Mouse (Mus musculus): Measurements from ENCODE around the gene Dusp2. TPM values are rescaled to one million over a fixed set of nuclear protein-coding genes. Genes with fewer than 3 reads are reported as not detected.
A peak's percentile ranks its signal among the peaks of the same experiment; 100 is the strongest.

Gene Dusp2
- polyA plus RNA-seq, 1 experiment from 2014 or later, result 4.4 TPM

DNA sequence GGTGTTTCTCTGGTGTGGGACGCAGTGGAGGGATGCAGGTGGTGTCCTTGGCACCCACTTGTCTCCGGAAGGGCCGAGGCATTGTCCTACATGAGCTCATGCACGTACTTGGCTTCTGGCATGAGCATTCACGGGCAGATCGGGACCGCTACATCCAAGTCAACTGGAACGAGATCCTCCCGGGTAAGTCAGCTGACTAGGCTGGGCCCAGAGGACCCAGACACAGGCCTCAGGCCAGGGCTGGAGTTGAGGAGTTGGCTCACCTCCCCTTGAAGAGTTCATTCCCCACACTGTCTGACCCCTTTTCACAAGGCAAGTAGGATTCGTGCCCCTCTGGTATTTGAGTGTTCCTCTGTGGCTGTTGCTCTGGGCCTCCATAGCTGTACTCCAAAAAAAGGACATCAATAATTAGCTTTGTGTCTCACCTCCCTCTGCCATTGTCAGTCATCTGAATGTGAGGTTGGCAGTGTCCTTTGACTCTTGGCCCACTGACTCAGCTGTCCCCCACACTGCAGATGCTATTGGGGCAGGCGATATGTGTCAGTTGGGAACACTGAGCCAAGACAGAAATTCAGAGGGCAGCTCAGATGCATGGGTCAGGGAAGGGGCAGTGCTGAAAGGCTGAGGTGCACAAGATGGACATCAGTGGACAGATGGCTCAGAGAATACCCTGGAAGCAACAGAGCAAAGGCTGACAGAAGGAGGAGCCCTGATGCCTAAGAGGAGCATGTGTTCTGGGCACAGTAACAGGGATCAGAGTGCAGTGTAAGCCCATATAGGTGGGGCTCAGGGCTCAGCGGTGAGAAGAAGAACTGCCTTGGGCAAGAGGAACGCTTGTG lies 11.4 kb downstream of the Dusp2 start:
- ATAC-seq, result no peak
- Histone ChIP-seq H3K4me1 (replicated peaks; ENCODE audit: control insufficient read depth, insufficient read depth, low read length) (no peaks in the 10 kb centered on the region), H3K4me2 (replicated peaks; ENCODE audit: low read depth) (no peak overlapping the region), H3K9me3 (ENCODE audit: control insufficient read depth) (no peaks in the 10 kb centered on the region), H3K4me3 (ENCODE audit: low read depth, low read length) (no peak overlapping the region), H3K36me3 (ENCODE audit: control insufficient read depth, insufficient read depth) (no peaks in the 10 kb centered on the region), H3K27ac (ENCODE audit: low read depth, low read length) (no peak overlapping the region), H3K27me3 (replicated peaks; ENCODE audit: control insufficient read depth, insufficient read depth, low read length) (no peaks in the 10 kb centered on the region), H3K9ac (ENCODE audit: low read depth, low read length) (no peak overlapping the region)
- 71% methylated on average over 13 of the region's 13 CpGs for WGBS
- TF ChIP-seq CTCF (IDR thresholded peaks at IDR 0.05; ENCODE audit: low read depth), result no peak

DNA sequence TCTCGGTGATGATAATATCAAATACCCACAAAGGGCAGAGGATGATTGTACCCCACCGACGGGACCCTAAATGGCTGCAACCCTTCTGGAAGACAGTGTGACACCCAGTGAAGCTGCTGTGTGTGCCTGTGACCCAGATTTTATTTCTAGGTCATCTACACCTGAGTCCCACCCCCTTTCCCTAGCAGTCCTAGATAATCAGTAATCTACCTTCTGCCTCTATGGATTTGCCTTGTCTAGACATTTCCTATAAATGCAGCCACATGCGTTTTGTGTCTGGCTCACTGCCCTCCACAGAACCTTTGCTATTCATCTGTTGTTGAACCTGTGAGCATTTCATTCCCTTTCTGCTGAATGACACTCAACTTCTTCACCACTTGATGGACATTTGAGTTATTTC lies 17.9 kb downstream of the Dusp2 start:
- Histone ChIP-seq H3K9ac (ENCODE audit: low read depth, low read length) (no peak overlapping the region), H3K4me1 (replicated peaks; ENCODE audit: control insufficient read depth, insufficient read depth, low read length) (no peaks in the 10 kb centered on the region), H3K27me3 (replicated peaks; ENCODE audit: control insufficient read depth, insufficient read depth, low read length) (0 out of 2 replicates have a peak, but pooled peaks cover 4% of the 10 kb centered on the region), H3K4me2 (replicated peaks; ENCODE audit: low read depth) (no peak overlapping the region), H3K4me3 (ENCODE audit: low read depth, low read length) (no peak overlapping the region), H3K27ac (ENCODE audit: low read depth, low read length) (no peak overlapping the region), H3K36me3 (ENCODE audit: control insufficient read depth, insufficient read depth) (no peaks in the 10 kb centered on the region), H3K9me3 (ENCODE audit: control insufficient read depth) (no peaks in the 10 kb centered on the region)
- no peak for ATAC-seq
- TF ChIP-seq CTCF (IDR thresholded peaks at IDR 0.05; ENCODE audit: low read depth), result no peak
- 79% methylated on average over 4 of the region's 4 CpGs for WGBS

- Histone ChIP-seq H3K9me3 (ENCODE audit: control insufficient read depth) (no peaks in the 10 kb centered on the region), H3K4me3 (ENCODE audit: low read depth, low read length) (peak within 1 kb of the TSS; percentile 44), H3K4me2 (replicated peaks; ENCODE audit: low read depth) (peak within 1 kb of the TSS; percentile 73), H3K4me1 (replicated peaks; ENCODE audit: control insufficient read depth, insufficient read depth, low read length) (no peaks in the 10 kb centered on the region), H3K9ac (ENCODE audit: low read depth, low read length) (no peak within 1 kb of the TSS), H3K27me3 (replicated peaks; ENCODE audit: control insufficient read depth, insufficient read depth, low read length) (peaks cover 54% of the 10 kb centered on the region), H3K27ac (ENCODE audit: low read depth, low read length) (no peak within 1 kb of the TSS), H3K36me3 (ENCODE audit: control insufficient read depth, insufficient read depth) (no peaks in the 10 kb centered on the region)
- ATAC-seq, result peak; percentile 67
- TF ChIP-seq CTCF (IDR thresholded peaks at IDR 0.05; ENCODE audit: low read depth), result peak; percentile 92
- under 1% methylated on average over 49 of the region's 49 CpGs for whole genome bisulfite sequencing
These were observed 26.7 kb downstream of the Dusp2 start, which contains the start of gene Adra2b for GRCm38 (mm10) chr2:127362459-127363281. TSS of gene Adra2b (plus strand) at chr2:127363208.

DNA sequence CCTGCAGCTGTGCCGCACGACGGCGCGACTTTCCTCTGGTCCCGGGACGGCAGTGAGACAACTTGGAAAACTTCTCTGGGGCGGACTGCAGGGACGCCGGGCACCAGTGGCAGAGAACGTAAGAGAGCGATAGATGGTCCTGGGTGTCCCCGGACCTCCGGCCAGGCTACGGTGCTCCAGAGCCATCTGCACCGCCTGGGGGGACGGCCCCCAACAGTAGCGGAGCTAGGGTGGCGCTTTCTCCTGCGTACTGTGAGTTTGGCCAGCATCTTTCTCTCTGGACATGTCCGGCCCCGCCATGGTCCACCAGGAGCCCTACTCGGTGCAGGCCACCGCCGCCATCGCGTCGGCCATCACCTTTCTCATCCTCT lies 27.3 kb downstream of the Dusp2 start:
- WGBS, result 2% methylated on average over 28 of the region's 28 CpGs
- no peaks in the 10 kb centered on the region for H3K9me3 ChIP-seq (ENCODE audit: control insufficient read depth)
- ATAC-seq, result no peak
- H3K4me3 ChIP-seq (ENCODE audit: low read depth, low read length), result peak overlapping the region; percentile 44
- H3K9ac ChIP-seq (ENCODE audit: low read depth, low read length), result no peak overlapping the region
- H3K27ac ChIP-seq (ENCODE audit: low read depth, low read length), result no peak overlapping the region
- peak overlapping the region; percentile 73 for H3K4me2 ChIP-seq (replicated peaks; ENCODE audit: low read depth)
- no peak for TF ChIP-seq CTCF (IDR thresholded peaks at IDR 0.05; ENCODE audit: low read depth)
- no peaks in the 10 kb centered on the region for H3K4me1 ChIP-seq (replicated peaks; ENCODE audit: control insufficient read depth, insufficient read depth, low read length)
- peaks cover 54% of the 10 kb centered on the region for H3K27me3 ChIP-seq (replicated peaks; ENCODE audit: control insufficient read depth, insufficient read depth, low read length)
- H3K36me3 ChIP-seq (ENCODE audit: control insufficient read depth, insufficient read depth), result no peaks in the 10 kb centered on the region

GRCm38 (mm10) chr2:127363696-127364095 lies 27.7 kb downstream of the Dusp2 start:
- peak overlapping the region; percentile 44 for H3K4me3 ChIP-seq (ENCODE audit: low read depth, low read length)
- no peak overlapping the region for H3K27ac ChIP-seq (ENCODE audit: low read depth, low read length)
- no peak for TF ChIP-seq CTCF (IDR thresholded peaks at IDR 0.05; ENCODE audit: low read depth)
- H3K4me1 ChIP-seq (replicated peaks; ENCODE audit: control insufficient read depth, insufficient read depth, low read length), result no peaks in the 10 kb centered on the region
- H3K9ac ChIP-seq (ENCODE audit: low read depth, low read length), result no peak overlapping the region
- no peak for ATAC-seq
- H3K9me3 ChIP-seq (ENCODE audit: control insufficient read depth), result no peaks in the 10 kb centered on the region
- 5% methylated on average over 20 of the region's 20 CpGs for WGBS
- H3K4me2 ChIP-seq (replicated peaks; ENCODE audit: low read depth), result peak overlapping the region; percentile 73
- H3K36me3 ChIP-seq (ENCODE audit: control insufficient read depth, insufficient read depth), result no peaks in the 10 kb centered on the region
- peaks cover 51% of the 10 kb centered on the region for H3K27me3 ChIP-seq (replicated peaks; ENCODE audit: control insufficient read depth, insufficient read depth, low read length)

GRCm38 (mm10) chr2:127364452-127364851 lies 28.5 kb downstream of the Dusp2 start:
- H3K27me3 ChIP-seq (replicated peaks; ENCODE audit: control insufficient read depth, insufficient read depth, low read length), result peaks cover 50% of the 10 kb centered on the region

More at GRCm38 (mm10) chr2:127364452-127364851, 28.5 kb downstream of the Dusp2 start:
- no peak overlapping the region for H3K9ac ChIP-seq (ENCODE audit: low read depth, low read length)
- no peaks in the 10 kb centered on the region for H3K4me1 ChIP-seq (replicated peaks; ENCODE audit: control insufficient read depth, insufficient read depth, low read length)
- no peak overlapping the region for H3K4me3 ChIP-seq (ENCODE audit: low read depth, low read length)
- 12% methylated on average over 8 of the region's 8 CpGs for WGBS
- H3K9me3 ChIP-seq (ENCODE audit: control insufficient read depth), result no peaks in the 10 kb centered on the region
- no peaks in the 10 kb centered on the region for H3K36me3 ChIP-seq (ENCODE audit: control insufficient read depth, insufficient read depth)
- no peak for TF ChIP-seq CTCF (IDR thresholded peaks at IDR 0.05; ENCODE audit: low read depth)
- ATAC-seq, result no peak
- peak overlapping the region; percentile 73 for H3K4me2 ChIP-seq (replicated peaks; ENCODE audit: low read depth)
- no peak overlapping the region for H3K27ac ChIP-seq (ENCODE audit: low read depth, low read length)
